Mouse (Mus musculus) G1E (cell line): ENCODE data around the gene AI467606. TPM values are rescaled to one million over a fixed set of nuclear protein-coding genes. Genes with fewer than 3 reads are reported as not detected.

ENCODE experiments used
- ATAC-seq: 2 replicates; pipeline ENCODE4 v1.8.0; 2016; ENCODE audit warnings: mild to moderate bottlenecking; ENCODE audit not compliant: insufficient number of reproducible peaks, poor library complexity, low FRiP score, severe bottlenecking; ENCODE audit errors: extremely low read depth
- DNase-seq: peaks from one replicate; pipeline ENCODE4 v3.0.0; 2012; ENCODE audit warnings: low spot score
- H3K27me3 ChIP-seq: 2 replicates; pipeline ENCODE4 v1.6.1; 2012; ENCODE audit warnings: mild to moderate bottlenecking, low read length, inconsistent platforms; ENCODE audit not compliant: insufficient read depth
- H3K36me3 ChIP-seq: replicated peaks from 2 replicates; pipeline ENCODE3; 2012; ENCODE audit warnings: mild to moderate bottlenecking, inconsistent platforms
- H3K4me1 ChIP-seq: 2 replicates; pipeline ENCODE4 v1.6.1; 2012; ENCODE audit warnings: low read depth, low read length, inconsistent platforms, mixed read lengths; ENCODE audit not compliant: insufficient read depth
- H3K4me3 ChIP-seq: 2 replicates; pipeline ENCODE4 v1.5.1; 2012; ENCODE audit warnings: low read depth, mild to moderate bottlenecking, inconsistent platforms, low read length, moderate library complexity, mixed read lengths
- H3K9me3 ChIP-seq: replicated peaks from 2 replicates; pipeline ENCODE4 v1.6.1; 2012; ENCODE audit warnings: inconsistent platforms
- CTCF ChIP-seq: IDR thresholded peaks from 2 replicates; pipeline ENCODE4 v1.5.1; 2012; ENCODE audit warnings: low read depth, low read length, inconsistent platforms, mixed read lengths
- GATA1 ChIP-seq: IDR thresholded peaks from 2 replicates; pipeline ENCODE4 v1.6.1; 2012; ENCODE audit warnings: borderline replicate concordance, low read length, inconsistent platforms, mixed read lengths
- GATA2 ChIP-seq: IDR thresholded peaks from 2 replicates; pipeline ENCODE4 v1.6.1; 2012; ENCODE audit warnings: low read depth, low read length, inconsistent platforms, borderline replicate concordance
- POLR2AphosphoS5 ChIP-seq: IDR thresholded peaks from 2 replicates; pipeline ENCODE4 v1.6.1; 2012; ENCODE audit warnings: low read depth, low read length, inconsistent platforms; ENCODE audit not compliant: insufficient replicate concordance
- TAL1 ChIP-seq: conservative IDR thresholded peaks from 2 replicates; pipeline ENCODE4 v1.6.1; 2012; ENCODE audit warnings: low read depth, low read length, inconsistent platforms, mixed read lengths
- polyA plus RNA-seq: library from polyadenylated mRNA; stranded (reverse); fragments of >175 nt; gene quantifications from 2 replicates; pipeline ENCODE4 v1.2.3, GENCODE M21; 2012
- total RNA-seq, 2 experiments: library from RNA; stranded (forward) in 1 of 2; stranded (reverse) in 1 of 2; fragments of 200-1000 nt in 1 of 2; fragments of >200 nt in 1 of 2; fragmentation: Nextera tagmentation in 1 of 2; gene quantifications; 2 replicates each; pipeline ENCODE4 v1.2.3; 2014 to 2017

The AI467606 gene
- total and polyA plus RNA-seq, 3 experiments = 42.1 to 134 (median 42.2) TPM

DNA sequence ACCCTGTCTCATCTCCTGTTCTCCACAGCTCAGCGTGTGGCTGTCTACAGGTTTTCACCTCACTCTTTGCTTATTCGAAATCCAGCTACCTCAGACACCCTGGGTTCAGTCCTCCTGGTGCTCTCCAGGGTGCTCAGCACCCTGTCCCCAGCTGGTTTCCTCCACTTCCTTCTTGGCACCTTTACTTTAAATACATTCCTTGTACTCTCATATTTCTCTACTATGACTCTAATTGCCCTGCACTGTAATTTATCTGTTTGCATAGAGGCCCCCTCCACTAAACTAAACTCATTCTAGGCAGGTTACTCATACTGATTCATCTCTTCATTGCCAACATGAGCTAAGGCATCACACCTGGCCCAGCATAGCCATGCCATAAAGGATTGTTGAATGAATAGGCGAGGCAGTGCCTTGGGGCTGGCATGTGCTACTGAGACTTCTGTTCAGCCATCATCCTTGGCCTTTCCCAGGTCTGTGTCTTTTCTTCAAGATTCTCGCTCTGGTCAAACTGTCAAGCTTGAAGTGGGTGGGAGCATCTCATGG, 20.2 kb upstream of the AI467606 start:
- Histone ChIP-seq H3K4me3 (no peak overlapping the region), H3K9me3 (peaks cover 4% of the 10 kb centered on the region; the same call in 1 of the 2 replicates), H3K36me3 (no peaks in the 10 kb centered on the region), H3K27me3 (peaks cover 24% of the 10 kb centered on the region), H3K4me1 (no peaks in the 10 kb centered on the region)
- TF ChIP-seq CTCF = no peak
- no peak for TF ChIP-seq POLR2AphosphoS5
- no peak for TF ChIP-seq GATA1
- TF ChIP-seq TAL1 = no peak
- TF ChIP-seq GATA2 = no peak
- DNase-seq (no peak), ATAC-seq (no peak)

DNA sequence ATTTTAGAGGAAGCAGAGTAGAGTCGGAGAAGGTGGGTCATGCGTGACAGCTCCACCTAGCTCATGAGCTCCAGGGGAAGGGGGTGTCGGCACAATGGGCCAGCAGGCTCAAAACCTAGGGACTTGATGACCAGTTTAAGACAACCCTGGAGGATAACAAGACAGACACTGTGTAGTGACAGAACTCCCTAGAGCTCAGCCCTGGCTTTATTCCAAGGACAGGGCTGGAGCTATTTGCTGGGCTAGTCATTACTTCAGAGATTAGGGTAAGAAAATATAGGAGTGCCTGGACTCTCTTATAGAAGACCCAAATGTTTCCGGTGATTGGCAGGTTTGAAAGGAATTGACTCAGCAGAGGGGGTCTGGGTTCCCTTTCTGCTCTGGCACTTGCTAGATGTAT, 17.9 kb upstream of the AI467606 start:
- Histone ChIP-seq H3K27me3 (peaks cover 21% of the 10 kb centered on the region), H3K9me3 (peaks cover 4% of the 10 kb centered on the region; the same call in 1 of the 2 replicates), H3K4me1 (no peaks in the 10 kb centered on the region; the same call in 1 of the 2 replicates), H3K4me3 (no peak overlapping the region), H3K36me3 (no peaks in the 10 kb centered on the region)
- TF ChIP-seq POLR2AphosphoS5 (no peak), CTCF (no peak), TAL1 (no peak), GATA1 (no peak), GATA2 (no peak)
- DNase-seq (no peak), ATAC-seq (no peak)

DNA sequence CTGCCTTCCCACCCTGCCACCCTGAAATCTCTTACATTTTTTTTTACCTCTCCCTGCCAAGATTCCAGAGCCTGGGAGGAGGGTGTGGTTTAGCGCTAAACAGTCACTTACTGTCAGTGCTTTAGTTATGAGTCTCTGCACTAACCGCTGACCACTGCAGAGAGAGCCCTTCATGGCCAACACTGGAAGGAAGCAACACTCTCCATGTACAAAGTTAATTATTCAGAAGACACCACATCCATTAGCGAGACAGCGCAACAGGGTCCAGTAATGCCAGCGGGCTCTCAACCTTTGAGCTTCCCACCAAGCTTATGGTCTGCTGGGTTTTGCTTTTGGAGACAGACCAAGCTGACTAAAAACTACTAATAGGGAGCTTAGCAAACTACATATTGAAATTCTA, 15.0 kb upstream of the AI467606 start:
- ATAC-seq (no peak), DNase-seq (no peak)
- Histone ChIP-seq H3K4me3 (no peak overlapping the region), H3K9me3 (peaks cover 4% of the 10 kb centered on the region; the same call in 1 of the 2 replicates), H3K36me3 (no peaks in the 10 kb centered on the region), H3K27me3 (peaks cover 15% of the 10 kb centered on the region), H3K4me1 (no peaks in the 10 kb centered on the region; the same call in 1 of the 2 replicates)
- TF ChIP-seq POLR2AphosphoS5 = no peak
- no peak for TF ChIP-seq CTCF
- no peak for TF ChIP-seq GATA2
- TF ChIP-seq TAL1 = no peak

DNA sequence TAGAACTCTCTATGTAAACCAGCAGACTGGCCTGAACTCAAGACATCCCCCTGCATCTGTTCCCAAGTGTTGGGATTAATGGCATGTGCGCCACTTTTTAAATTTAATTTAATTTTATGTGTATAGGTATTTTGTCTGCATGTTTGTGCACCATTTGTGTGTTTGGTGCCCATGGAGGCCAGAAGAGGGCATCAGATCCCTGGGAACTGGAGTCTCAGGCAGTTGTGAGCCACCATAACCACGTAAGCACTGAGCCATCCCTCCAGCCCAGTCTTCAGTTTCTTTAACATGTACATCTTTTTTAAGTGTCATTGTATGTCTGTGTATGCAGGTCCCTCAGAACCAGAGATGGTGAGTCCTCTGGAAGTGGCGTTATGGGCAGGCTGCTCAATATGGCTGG, 13.5 kb upstream of the AI467606 start:
- Histone ChIP-seq H3K9me3 (peaks cover 4% of the 10 kb centered on the region; the same call in 1 of the 2 replicates), H3K4me1 (peaks cover 2% of the 10 kb centered on the region; the same call in 1 of the 2 replicates), H3K27me3 (peaks cover 7% of the 10 kb centered on the region; the same call in 1 of the 2 replicates), H3K4me3 (no peak overlapping the region), H3K36me3 (no peaks in the 10 kb centered on the region)
- DNase-seq = no peak
- ATAC-seq = no peak
- TF ChIP-seq GATA1 (no peak), CTCF (no peak), GATA2 (no peak), TAL1 (no peak), POLR2AphosphoS5 (no peak)

DNA sequence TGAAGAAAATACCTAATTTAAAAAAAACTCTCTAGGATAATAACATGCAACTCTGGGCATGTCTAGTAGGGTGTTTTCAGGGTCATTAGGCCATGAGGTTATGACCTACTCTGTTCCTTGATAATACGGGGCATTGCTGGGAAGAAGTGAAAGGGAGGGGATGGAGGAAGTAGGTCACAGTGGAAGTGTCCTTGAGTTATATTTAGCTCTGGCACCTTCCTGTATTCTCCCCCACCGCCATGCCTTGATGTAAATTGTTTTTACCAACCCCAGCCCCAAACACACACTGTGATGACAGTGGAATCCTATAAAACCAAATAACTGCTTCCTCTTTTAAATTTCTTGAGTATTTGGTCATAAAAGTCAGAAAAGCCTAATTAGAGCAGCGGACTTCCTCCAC, 11.1 kb upstream of the AI467606 start:
- Histone ChIP-seq H3K4me1 (peaks cover 16% of the 10 kb centered on the region), H3K4me3 (no peak overlapping the region), H3K36me3 (no peaks in the 10 kb centered on the region), H3K27me3 (peaks cover 3% of the 10 kb centered on the region; the same call in 1 of the 2 replicates), H3K9me3 (peaks cover 2% of the 10 kb centered on the region; the same call in 1 of the 2 replicates)
- TF ChIP-seq GATA2 (no peak), TAL1 (no peak)
- DNase-seq (no peak), ATAC-seq (no peak)

DNA sequence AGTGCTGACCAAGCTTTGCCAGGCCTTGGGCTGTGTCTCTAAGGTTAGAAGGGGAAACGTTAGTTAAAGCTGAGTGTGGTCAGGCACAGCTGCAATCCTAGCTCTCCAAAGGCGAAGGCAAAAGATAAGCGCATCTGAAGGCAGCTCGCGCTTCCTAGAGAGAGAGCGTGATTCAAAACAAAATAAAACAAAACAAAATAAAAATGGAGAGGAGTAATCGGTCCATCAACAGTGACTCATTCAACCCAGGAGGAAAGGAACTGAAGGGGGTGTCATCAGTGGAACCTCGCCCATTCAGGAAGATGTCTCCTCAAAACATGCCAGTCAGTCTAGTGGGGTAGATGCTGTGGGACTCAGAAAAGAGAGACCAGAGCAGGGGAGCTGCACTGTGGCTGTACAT, 8.9 kb upstream of the AI467606 start:
- TF ChIP-seq CTCF (no peak), POLR2AphosphoS5 (no peak), GATA1 (no peak), GATA2 (no peak), TAL1 (no peak)
- no peaks in the 10 kb centered on the region for H3K9me3 ChIP-seq
- ATAC-seq (no peak), DNase-seq (no peak)
- H3K27me3 ChIP-seq = no peaks in the 10 kb centered on the region
- no peaks in the 10 kb centered on the region for H3K36me3 ChIP-seq
- H3K4me3 ChIP-seq = no peak overlapping the region
- H3K4me1 ChIP-seq = peaks cover 21% of the 10 kb centered on the region
